Mouse (Mus musculus) neural tube, embryonic 11.5 days (tissue): Measurements from ENCODE around the gene Klk1b4. TPM values are rescaled to one million over a fixed set of nuclear protein-coding genes. Genes with fewer than 3 reads are reported as not detected.

Experiments
- polyA plus RNA-seq: library from polyadenylated mRNA; unstranded; fragments of >200 nt; fragmentation: Nextera tagmentation; extraction: Ambion mirVana; gene quantifications from 2 replicates; pipeline ENCODE4 v1.2.1, GENCODE M21; 2014

Klk1b4 gene
- polyA plus RNA-seq, 1 experiment from 2014 or later: not detected

Other genes with a start within 250 kb of the Klk1b4 start
- not detected in 2 replicates for gene Klk1b1, start 240.7 kb upstream of the Klk1b4 start, polyA plus RNA-seq
- not detected in 2 replicates for gene Klk1b9, start 231.4 kb upstream of the Klk1b4 start, polyA plus RNA-seq
- not detected in 2 replicates for gene Klk1b11, start 211.6 kb upstream of the Klk1b4 start, polyA plus RNA-seq
- gene Klk1b26, start 195.3 kb upstream of the Klk1b4 start, polyA plus RNA-seq: not detected in 2 replicates
- not detected in 2 replicates for gene Klk1b27, start 155.1 kb upstream of the Klk1b4 start, polyA plus RNA-seq
- not detected in 2 replicates for gene Klk1b21, start 105.1 kb upstream of the Klk1b4 start, polyA plus RNA-seq
- gene Klk1b22, start 94.8 kb upstream of the Klk1b4 start, polyA plus RNA-seq: not detected in 2 replicates
- not detected in 2 replicates for gene Klk1b16, start 70.7 kb upstream of the Klk1b4 start, polyA plus RNA-seq
- gene Klk1b24, start 19.2 kb upstream of the Klk1b4 start, polyA plus RNA-seq: not detected in 2 replicates
- gene Klk1b3, start 9.2 kb upstream of the Klk1b4 start, polyA plus RNA-seq: not detected in 2 replicates
- not detected in 2 replicates for gene Klk1b5, start 8.5 kb downstream of the Klk1b4 start, polyA plus RNA-seq
- not detected in 2 replicates for gene Klk1, start 17.9 kb downstream of the Klk1b4 start, polyA plus RNA-seq
- gene Gm36864, start 28.7 kb downstream of the Klk1b4 start, polyA plus RNA-seq: not detected in 2 replicates
- 1.1 and 1.2 TPM in 2 replicates for gene 1700028J19Rik, start 39.3 kb downstream of the Klk1b4 start, polyA plus RNA-seq
- gene 2410002F23Rik, start 39.3 kb downstream of the Klk1b4 start, polyA plus RNA-seq: 143 TPM in 2 replicates
- not detected in 2 replicates for gene Acp4, start 49.9 kb downstream of the Klk1b4 start, polyA plus RNA-seq
- gene Gm15517, start 54.0 kb downstream of the Klk1b4 start, polyA plus RNA-seq: not detected in 2 replicates
- 1.9 and 2.4 TPM in 2 replicates for gene Clec11a, start 99.5 kb downstream of the Klk1b4 start, polyA plus RNA-seq
- gene Shank1, start 102.8 kb downstream of the Klk1b4 start, polyA plus RNA-seq: 4.6 and 4.7 TPM in 2 replicates
- 2.9 and 3.7 TPM in 2 replicates for gene Syt3, start 176.7 kb downstream of the Klk1b4 start, polyA plus RNA-seq
- gene 1700008O03Rik, start 178.4 kb downstream of the Klk1b4 start, polyA plus RNA-seq: 1.0 and 1.1 TPM in 2 replicates
- gene Lrrc4b, start 221.6 kb downstream of the Klk1b4 start, polyA plus RNA-seq: 7.4 and 8.0 TPM in 2 replicates